Mouse (Mus musculus) mesoderm, embryonic 11.5 days (tissue): ENCODE measurements around the gene Tceal8.
A peak's percentile ranks its signal among the peaks of the same experiment; 100 is the strongest.

ENCODE experiments used
- DNase-seq: peaks from one replicate; pipeline ENCODE4 v3.0.0-alpha.2; 2012; ENCODE audit warnings: low read depth, low spot score

Gene Tceal8

DNA sequence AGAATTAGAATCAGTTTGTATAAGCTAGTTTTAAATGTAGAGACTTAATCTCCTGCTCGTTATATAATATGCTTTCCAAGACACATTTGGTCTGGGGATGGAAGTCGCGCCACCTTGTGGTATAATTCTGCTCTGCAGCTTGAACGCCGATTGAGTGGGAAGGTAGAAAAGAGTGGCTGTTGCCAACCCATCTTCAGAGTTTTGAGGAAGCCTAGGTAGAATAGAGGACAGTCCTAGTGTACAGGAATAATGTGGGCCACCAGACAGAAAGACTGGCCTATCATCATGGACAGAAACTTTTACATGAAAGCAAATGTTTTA lies 44.4 kb downstream of the Tceal8 start:
- peak; percentile 62 for DNase-seq

GRCm38 (mm10) chrX:136127038-136127743 lies 45.0 kb downstream of the Tceal8 start:
- no peak for DNase-seq
